Mouse (Mus musculus) cerebellum, adult 18-20 months (tissue): ENCODE data around the gene Trmt1.

Experiments
- DNase-seq, 2 experiments: peaks; one replicate each; pipeline ENCODE4 v3.0.0; 2021

Trmt1 gene

DNA sequence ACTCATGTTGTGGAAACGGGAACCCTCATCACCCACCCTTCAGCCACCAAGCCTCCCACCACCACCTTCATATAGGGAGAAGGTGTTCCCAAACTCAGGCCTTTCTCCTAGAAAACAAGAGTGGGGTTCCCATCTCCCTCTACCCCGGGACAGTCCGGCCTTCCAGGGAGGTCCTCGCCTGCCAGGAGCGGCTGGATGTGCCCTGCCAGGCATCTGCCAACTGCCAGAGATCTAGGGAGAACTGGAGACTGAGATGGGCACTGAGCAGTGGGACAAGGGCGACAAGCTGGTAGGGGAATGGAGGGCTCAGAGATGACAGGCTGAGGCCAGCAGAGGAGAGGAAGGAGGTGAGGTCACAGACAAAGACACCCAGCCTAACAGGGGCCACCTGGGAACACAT lies 47.9 kb downstream of the Trmt1 start:
- DNase-seq = peak in 1 of 2 experiments; percentile 25

DNA sequence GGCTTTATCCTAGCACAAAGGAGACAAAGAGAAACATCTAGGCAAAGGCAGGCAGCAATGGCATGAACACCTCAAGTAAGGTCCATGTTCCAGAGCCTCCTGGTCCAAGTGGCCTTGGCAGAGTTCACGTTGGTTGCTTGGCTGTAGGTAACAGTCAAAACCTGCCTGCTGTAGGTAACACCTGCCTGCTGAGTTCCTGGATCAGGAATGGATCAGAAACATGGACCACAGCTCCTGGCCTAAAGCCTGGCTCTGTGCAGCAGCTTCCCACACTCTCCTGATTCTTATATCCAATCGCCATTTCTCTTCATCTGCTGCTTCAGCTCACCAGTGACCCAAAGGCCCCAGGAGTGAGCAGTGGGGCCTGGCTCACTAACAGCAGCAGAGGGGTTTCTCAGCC lies 48.6 kb downstream of the Trmt1 start:
- DNase-seq = peak in 1 of 2 experiments; percentile 36

DNA sequence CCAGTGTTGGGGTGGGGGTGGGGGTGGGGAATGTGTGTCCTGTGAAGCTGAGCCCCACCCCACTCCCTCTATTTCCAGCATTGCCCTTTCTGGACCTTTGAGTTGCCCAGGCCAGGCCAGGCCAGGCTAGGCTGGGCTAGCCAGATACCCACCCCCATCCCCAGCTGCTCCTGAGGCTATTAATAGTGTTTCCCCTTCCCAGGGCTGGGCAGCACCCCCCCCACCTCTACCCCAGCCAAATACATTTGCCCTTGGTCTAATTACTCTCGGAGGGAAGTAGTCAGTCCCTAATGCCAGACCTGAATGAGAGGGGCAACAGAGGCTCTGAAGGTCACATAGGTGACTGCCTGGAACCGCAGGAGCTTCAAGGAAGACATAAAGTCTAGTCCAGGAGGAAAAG lies 49.5 kb downstream of the Trmt1 start:
- DNase-seq = peak in 1 of 2 experiments; percentile 32

DNA sequence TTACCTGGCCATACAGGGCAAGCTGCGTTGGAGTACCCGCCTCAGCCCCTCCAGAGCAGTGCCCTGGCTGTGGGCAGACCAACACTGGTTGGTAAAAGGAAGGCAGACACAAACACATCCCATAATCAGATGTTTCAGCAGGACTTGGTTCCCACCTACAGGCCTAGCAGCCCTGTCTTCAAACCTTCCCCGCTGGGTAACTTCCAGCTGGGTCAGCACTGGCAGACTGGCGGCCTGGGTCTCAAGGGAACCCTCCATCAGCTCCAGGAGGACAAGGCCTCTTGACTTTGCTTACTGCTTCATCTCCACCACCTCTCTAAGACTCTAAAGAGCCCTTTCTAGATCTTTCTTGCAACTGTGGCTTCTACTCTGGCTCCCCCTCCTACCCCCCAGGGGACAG lies 50.4 kb downstream of the Trmt1 start:
- no peak for DNase-seq

DNA sequence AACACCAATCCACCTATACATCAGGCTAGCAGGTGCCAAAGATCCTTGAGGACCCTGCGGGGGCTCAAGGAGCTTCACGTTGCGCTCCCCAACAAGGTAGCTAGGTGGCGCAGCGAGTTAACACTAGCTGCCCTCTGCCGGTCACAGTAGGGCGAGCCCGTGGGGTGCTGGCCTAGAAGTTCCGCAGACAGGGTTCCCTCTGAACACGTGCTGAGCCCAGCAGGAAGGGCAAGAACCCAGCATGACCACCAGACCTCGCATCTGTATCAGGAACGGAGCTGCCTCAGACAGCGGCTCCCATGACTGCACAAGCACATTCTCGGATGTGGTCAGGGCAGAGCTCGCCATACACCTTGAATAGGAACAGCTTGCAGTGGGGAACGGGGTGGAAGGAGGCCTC lies 51.5 kb downstream of the Trmt1 start:
- peak; percentile 82 to 88 for DNase-seq

DNA sequence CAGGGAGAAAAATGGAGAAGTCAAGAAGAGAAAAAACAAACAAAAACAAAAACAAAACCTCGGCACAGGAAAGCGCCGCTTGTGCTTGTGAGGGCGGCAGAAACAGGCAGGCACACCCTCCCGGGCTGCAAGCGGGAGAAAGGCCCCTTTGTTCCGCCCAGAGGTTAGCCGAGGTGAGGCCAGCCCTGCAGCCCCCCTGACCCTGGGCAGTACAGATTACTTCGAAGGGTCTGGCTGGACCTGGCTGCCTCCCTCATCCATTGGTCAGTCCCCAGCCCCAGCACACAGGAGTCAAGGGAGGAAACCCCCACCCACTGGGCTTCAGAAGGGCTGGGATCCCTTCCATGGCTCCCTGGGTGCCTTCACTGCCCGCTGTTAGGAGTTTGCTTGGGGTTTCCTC lies 52.2 kb downstream of the Trmt1 start:
- DNase-seq = no peak

DNA sequence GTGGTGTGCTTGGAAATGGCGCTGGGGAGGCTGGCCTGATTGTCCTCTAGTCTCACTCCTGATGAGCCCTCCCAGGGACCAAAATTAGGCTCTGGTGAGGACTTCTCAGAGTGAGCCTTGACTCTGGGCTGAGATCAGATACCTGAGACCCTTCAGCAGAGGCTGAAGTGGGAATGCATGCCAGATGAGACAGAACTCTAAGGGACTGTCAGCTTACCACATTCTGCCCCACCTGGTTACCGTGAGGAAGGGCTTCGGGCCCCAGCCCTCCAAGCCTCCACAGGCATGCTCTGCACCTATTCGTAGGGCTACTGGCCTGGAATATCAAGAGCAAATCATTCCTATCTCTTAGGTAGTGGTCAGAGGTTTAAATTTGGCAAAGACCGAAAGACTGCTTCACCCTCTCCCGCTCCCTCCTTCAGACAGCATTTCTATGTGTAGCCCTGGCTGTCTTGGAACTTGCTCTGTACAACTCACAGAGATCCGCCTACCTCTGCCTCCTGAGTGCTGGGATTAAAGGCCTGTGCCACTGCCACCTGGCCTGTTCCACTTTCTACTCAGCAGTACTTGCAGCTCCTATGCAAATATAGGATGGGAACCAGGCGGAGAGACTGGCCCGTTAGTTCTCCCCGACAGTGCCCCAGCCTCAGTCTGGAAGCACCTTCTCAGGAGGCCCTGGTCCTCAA lies 52.8 kb downstream of the Trmt1 start:
- no peak for DNase-seq

DNA sequence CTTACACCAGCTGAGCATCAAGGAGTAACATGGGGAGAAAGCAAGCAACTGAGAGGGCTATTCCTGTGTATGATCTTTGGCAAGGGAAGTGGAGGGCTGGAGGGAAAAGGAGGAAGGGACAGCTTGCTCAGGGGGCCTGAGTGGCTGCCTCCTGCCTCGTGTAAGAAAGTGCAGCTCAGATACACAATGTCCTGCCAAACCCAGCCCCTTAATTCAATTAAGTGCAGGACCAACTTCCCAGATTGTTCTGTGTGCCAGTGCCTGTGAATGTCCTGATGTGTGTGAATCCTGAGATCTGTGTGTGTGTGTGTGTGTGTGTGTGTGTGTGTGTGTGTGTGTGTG lies 53.3 kb downstream of the Trmt1 start:
- no peak for DNase-seq

DNA sequence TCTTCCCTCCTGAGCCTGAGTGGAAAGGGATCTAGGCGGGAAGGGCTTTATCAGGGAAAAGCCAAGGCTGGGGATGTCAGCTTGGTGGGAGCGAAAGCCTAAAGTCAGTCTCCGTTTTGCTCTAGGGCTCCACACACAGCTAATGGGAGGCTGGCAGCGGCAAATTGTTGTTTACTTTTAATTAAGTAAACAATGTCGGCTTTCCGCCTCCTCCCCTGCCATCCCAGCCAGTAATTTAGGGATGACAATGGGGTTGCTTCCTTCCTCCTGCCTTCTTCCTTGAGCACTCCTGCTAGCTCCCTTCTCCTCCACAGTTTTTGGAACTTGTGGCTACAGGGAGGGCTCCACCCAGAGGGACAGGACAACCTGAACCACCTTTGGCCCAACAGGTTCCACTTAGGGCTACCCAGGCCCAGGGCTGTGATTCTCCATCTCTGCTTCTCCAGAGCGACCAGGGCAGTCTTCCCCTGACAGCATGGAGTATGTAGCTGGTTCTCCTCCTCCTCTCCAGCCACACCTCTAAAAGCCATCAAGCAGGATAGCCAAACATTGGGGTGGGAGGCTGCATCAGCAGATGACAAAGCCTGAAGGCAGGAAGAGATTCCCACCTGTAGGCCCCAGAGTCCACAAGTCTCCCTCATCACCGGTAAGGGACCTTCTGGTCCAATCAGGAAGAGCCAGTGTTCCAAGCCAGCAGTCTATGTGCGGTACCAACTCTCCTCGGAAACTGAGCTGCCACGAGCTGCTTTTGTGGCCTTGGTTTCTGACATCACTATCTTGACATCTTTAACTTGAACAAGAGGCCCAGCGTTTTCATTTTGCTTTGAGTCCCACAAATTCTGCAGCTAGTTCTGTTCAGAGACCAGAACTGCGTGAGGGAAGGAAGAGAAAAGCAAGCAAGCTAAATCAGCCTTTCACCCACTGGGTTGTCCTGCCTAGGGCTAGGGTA lies 55.1 kb downstream of the Trmt1 start:
- DNase-seq = no peak

DNA sequence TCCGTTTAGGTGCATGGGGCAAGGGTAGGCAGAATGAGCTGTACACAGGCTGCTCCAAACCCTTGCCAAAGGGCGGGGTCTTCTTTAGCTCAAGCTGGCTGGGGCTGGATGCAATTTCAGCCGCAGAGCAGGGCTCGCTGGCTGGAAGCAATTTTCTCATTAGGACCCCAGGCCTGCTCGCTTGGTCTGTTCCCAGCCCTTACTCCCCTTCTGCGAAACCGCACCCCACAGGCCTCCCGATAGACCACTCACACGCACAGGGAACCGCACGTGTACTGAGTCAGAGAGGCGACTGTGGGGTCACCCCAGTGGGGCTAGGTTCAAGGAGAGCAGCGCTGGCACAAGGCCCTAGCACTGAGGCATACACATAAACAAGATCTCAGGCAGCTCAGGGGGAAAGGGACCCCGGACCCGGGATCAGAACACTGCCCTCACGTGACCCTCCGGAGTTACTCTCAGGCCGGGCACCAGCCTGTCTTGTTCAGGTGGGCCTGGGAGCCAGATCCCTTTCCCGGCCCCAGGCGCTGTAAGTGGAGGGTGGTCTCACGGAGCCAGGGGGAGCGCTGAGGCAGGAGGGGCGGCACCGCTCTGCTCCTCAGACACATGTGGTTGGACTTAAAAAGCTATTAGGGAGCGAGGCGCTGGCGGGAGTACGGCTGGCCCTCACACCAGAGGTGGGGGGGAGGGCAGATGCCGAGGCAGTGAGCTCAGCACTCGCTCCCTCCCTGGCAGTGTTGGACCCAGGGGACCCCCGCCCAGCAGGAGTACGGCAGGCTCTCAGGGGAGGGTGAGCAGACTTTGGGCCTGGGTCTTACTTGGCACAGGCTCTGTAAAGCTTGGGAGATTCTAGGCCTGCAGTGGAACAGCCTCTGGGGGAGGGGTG lies 56.3 kb downstream of the Trmt1 start:
- DNase-seq = peak in 1 of 2 experiments; percentile 36

DNA sequence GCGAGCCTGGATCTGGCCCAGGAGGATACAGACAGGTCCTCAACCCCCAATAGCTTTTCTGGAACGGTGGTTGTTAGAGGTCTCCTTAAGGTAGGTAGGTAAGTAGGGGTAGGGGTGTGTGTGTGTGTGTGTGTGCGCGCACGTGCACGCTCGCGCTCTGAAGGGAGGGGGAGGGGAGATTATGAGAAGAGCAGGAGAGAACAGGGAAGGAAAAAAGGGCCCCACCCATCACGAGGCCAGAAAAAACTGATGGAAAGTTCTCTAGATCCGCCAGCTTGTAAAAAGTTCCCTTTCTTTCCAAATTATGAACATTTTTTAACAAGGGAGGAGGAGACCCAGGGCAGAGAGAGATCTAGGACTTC lies 56.9 kb downstream of the Trmt1 start:
- DNase-seq = no peak

DNA sequence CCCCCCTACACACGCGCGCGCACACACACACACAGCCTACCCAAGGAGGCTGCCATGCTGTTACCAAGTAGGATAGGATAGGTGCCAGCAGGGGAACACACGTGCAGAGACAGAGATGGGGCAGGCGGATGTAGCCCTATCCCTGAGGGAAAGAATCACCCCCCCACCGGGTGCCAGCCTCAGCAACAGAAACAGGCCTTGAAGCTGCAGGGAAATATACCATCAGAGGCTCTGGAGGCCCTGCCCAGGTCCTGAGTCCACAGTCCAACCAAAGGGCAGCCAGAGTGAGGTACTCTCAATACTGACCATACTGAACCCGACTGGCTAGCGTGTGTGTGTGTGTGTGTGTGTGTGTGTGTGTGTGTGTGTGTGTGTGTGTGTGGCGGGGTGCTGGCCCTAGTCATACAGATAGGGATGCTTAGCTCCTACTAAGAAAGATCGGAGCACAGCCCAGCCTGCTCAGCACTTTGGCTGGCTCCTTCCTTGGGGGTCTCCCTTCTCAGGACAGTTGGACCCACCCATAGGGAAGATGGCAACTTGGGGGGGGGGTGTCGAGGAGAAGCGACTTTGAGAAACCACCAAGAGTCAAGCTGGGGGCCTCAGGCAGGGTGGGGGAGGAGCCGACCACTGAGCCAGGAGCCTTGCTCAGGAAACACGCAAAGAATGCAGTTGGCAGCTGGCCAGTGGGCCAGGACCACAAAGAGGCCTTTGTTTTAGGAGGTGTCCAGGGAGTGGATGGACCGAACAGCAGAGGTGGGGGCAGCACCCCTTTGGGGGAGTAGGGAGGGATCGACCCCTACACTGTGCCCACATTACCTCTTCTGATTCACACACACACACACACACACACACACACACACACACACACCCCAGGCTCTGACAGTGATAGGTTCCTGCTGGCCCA lies 57.7 kb downstream of the Trmt1 start:
- peak in 1 of 2 experiments; percentile 55 for DNase-seq

DNA sequence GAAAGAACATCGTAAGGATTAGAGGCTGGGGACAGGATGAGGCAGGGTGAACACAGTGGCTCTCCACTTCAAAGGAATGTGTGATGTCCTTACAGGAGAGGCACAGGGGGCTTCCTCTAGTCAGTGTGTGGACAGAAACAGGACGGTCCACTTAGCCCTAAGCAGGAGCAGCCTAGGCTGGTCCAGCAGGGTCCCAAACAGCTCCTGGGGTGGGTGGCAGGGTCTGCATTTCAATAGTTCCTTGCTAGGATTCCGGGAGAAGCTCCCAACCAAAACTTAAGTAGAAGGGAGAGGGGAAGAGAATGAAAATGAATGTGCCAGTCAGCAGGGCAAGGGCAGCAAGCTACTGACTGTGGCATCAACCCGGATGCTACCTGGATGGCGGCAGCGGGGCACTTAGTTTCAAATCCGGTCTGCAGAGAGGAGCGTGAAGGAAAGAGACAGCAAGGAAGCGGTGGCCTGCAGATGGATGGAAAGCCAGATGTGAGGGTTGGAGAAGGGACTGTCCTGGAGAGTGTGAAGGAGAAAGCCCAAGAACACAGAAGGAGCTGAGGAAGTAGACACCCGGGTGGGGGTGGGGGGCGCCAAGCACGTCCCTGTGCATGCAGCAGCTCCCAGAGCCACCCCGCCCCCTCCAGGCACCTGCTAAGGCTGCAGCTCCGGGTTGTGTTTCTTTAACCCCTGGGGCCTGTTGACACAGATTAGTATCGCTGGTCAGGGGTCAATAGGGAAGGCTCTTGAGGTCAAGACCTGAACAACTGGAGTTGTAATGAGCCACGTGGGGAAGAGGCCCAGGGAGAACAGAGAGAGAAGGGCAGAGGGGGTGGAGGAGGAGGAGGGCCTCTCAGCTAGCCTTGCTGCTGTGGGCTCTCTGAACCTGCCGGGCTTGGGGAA lies 59.2 kb downstream of the Trmt1 start:
- DNase-seq = no peak
